Comparison of ENCODE assay signal across 8 mouse cellular contexts in the genomic region with DNA sequence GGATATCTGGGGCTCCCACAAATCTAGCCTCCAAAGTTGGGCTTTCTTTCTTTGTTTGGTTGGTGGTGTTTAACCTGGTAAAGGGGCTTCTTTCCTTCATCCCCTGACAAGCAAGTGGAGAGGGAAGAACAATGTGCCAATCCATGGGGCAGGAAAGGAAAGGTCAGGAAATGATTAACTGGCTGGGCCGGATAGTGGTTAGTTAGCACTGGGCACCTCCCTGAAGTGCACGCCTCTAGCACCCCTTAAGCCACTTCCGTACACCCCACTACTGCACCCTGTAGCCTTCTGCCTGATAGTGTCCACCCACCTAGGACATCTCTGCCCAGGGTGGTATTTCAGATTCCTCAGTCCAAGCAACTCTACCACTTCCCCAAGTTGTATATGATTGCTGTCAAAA. TPM values are rescaled to one million over a fixed set of nuclear protein-coding genes. Genes with fewer than 3 reads are reported as not detected.
DNase-seq lines count a peak whose midpoint lies in the region; ATAC-seq and TF ChIP-seq lines count a peak whose summit lies in the region.

No protein-coding gene starts in this region.

- H3K4me2 ChIP-seq in forebrain, postnatal 0 days (ENCODE audit: low read depth) = no peak overlapping the region; the same call in 1 of the 2 replicates
- H3K4me2 ChIP-seq in hindbrain, postnatal 0 days (ENCODE audit: low read depth, low read length) = peak overlapping the region; percentile 67
- H3K4me2 ChIP-seq in liver, embryonic 13.5 days = peak overlapping the region; percentile 85

- peaks cover 71% of the 10 kb centered on the region for H3K4me1 ChIP-seq in forebrain, embryonic 10.5 days
- peaks cover 9% of the 10 kb centered on the region for H3K4me1 ChIP-seq in forebrain, postnatal 0 days (ENCODE audit: insufficient read depth)
- peaks cover 5% of the 10 kb centered on the region for H3K4me1 ChIP-seq in hindbrain, postnatal 0 days (ENCODE audit: insufficient read depth, low read length)
- peaks cover 51% of the 10 kb centered on the region for H3K4me1 ChIP-seq in liver, embryonic 13.5 days (replicated peaks)

- WGBS in forebrain, embryonic 10.5 days = 71% methylated on average over 3 of the region's 3 CpGs
- 58% methylated on average over 3 of the region's 3 CpGs for WGBS in forebrain, postnatal 0 days
- WGBS in hindbrain, postnatal 0 days = 84% methylated on average over 3 of the region's 3 CpGs
- 54% methylated on average over 3 of the region's 3 CpGs for WGBS in liver, embryonic 13.5 days (ENCODE audit: insufficient replicate concordance)

- H3K9me3 ChIP-seq in forebrain, embryonic 10.5 days = no peaks in the 10 kb centered on the region
- no peaks in the 10 kb centered on the region for H3K9me3 ChIP-seq in forebrain, postnatal 0 days (ENCODE audit: low read length)
- H3K9me3 ChIP-seq in hindbrain, postnatal 0 days (ENCODE audit: low read length) = no peaks in the 10 kb centered on the region
- no peaks in the 10 kb centered on the region for H3K9me3 ChIP-seq in liver, embryonic 13.5 days (replicated peaks)

- H3K27me3 ChIP-seq in forebrain, embryonic 10.5 days (ENCODE audit: poor library complexity, severe bottlenecking) = peaks cover 29% of the 10 kb centered on the region
- H3K27me3 ChIP-seq in forebrain, postnatal 0 days (ENCODE audit: insufficient read depth, low read length) = no peaks in the 10 kb centered on the region
- H3K27me3 ChIP-seq in hindbrain, postnatal 0 days (ENCODE audit: insufficient read depth, low read length) = no peaks in the 10 kb centered on the region
- peaks cover 6% of the 10 kb centered on the region; the same call in 1 of the 2 replicates for H3K27me3 ChIP-seq in liver, embryonic 13.5 days

- no peak for TF ChIP-seq CTCF in forebrain, postnatal 0 days (IDR thresholded peaks at IDR 0.05; ENCODE audit: low read depth)
- TF ChIP-seq CTCF in hindbrain, postnatal 0 days (IDR thresholded peaks at IDR 0.05; ENCODE audit: low read depth) = no peak

- DNase-seq in forebrain, embryonic 10.5 days (ENCODE audit: extremely low spot score, low spot score) = no peak
- no peak for DNase-seq in forebrain, postnatal 0 days
- DNase-seq in 416B (ENCODE audit: low read depth) = peak; percentile 46
- DNase-seq in hindbrain, postnatal 0 days (ENCODE audit: low spot score) = no peak
- no peak for DNase-seq in liver, embryonic 13.5 days
- no peak for DNase-seq in right cerebral cortex, adult 18-20 months
- no peak for DNase-seq in embryo, embryonic 9.5 days (ENCODE audit: extremely low spot score)
- DNase-seq in layer of hippocampus, adult 9-11 months = no peak

- no peak for ATAC-seq in forebrain, postnatal 0 days
- ATAC-seq in hindbrain, postnatal 0 days = no peak
- no peak for ATAC-seq in liver, embryonic 13.5 days (ENCODE audit: low read depth)

- H3K4me3 ChIP-seq in forebrain, embryonic 10.5 days = peak overlapping the region; percentile 95; the same call in 1 of the 2 replicates
- H3K4me3 ChIP-seq in forebrain, postnatal 0 days (ENCODE audit: low read depth, low read length) = no peak overlapping the region
- H3K4me3 ChIP-seq in hindbrain, postnatal 0 days (ENCODE audit: low read length) = 0 out of 2 replicates have a peak overlapping the region, but pooled peaks have one; percentile 96
- peak overlapping the region; percentile 89 for H3K4me3 ChIP-seq in liver, embryonic 13.5 days (replicated peaks)

- H3K9ac ChIP-seq in forebrain, postnatal 0 days = no peak overlapping the region
- no peak overlapping the region for H3K9ac ChIP-seq in hindbrain, postnatal 0 days (replicated peaks; ENCODE audit: low read length)
- peak overlapping the region; percentile 70; the same call in 1 of the 2 replicates for H3K9ac ChIP-seq in liver, embryonic 13.5 days

- no peak overlapping the region for H3K27ac ChIP-seq in forebrain, embryonic 10.5 days
- no peak overlapping the region for H3K27ac ChIP-seq in forebrain, postnatal 0 days (ENCODE audit: low read depth, low read length)
- 0 out of 2 replicates have a peak overlapping the region, but pooled peaks have one; percentile 90 for H3K27ac ChIP-seq in hindbrain, postnatal 0 days
- H3K27ac ChIP-seq in liver, embryonic 13.5 days = peak overlapping the region; percentile 90

- no peaks in the 10 kb centered on the region for H3K36me3 ChIP-seq in forebrain, embryonic 10.5 days (replicated peaks)
- H3K36me3 ChIP-seq in forebrain, postnatal 0 days (ENCODE audit: insufficient read depth) = no peaks in the 10 kb centered on the region
- no peaks in the 10 kb centered on the region for H3K36me3 ChIP-seq in hindbrain, postnatal 0 days (ENCODE audit: insufficient read depth, low read length)
- no peaks in the 10 kb centered on the region for H3K36me3 ChIP-seq in liver, embryonic 13.5 days

RNA-seq across cellular contexts. Expression of a gene that starts 1.1 kb away (rescaled TPM):
- polyA plus RNA-seq in forebrain, embryonic 10.5 days (2016; fragmentation: Nextera tagmentation; extraction: Ambion mirVana) = 95.1 and 101 TPM in 2 replicates
- total RNA-seq in forebrain, postnatal 0 days (2014; rRNA removed) = 46.3 and 59.7 TPM in 2 replicates
- polyA plus RNA-seq in forebrain, postnatal 0 days (2015; fragmentation: Nextera tagmentation; extraction: Ambion mirVana) = 55.1 and 55.2 TPM in 2 replicates
- 27.2 and 28.4 TPM in 2 replicates for total RNA-seq in hindbrain, postnatal 0 days (2014; rRNA removed)
- polyA plus RNA-seq in hindbrain, postnatal 0 days (2015; fragmentation: Nextera tagmentation; extraction: Ambion mirVana) = 39.6 and 46.8 TPM in 2 replicates
- polyA plus RNA-seq in liver, embryonic 13.5 days (2015; fragmentation: Nextera tagmentation; extraction: Ambion mirVana) = 15.4 and 18.8 TPM in 2 replicates

Comparison
In these comparisons a context has a peak if more than half of its experiments do, and no peak if none do; other contexts are left out.
1. H3K27ac ChIP-seq: peak in hindbrain, postnatal 0 days (single experiment) and liver, embryonic 13.5 days (single experiment); none in forebrain, embryonic 10.5 days (single experiment) and forebrain, postnatal 0 days (single experiment).